Mouse (Mus musculus): ENCODE results near the gene Ddx49. TPM values are rescaled to one million over a fixed set of nuclear protein-coding genes. Genes with fewer than 3 reads are reported as not detected.

The Ddx49 gene
- polyA plus RNA-seq, 1 experiment from 2014 or later = 32.6 TPM

- 3% methylated on average over 66 of the region's 66 CpGs for WGBS
- Histone ChIP-seq H3K4me3 (peak within 1 kb of the TSS; percentile 63), H3K4me1 (peaks cover 30% of the 10 kb centered on the region), H3K9ac (peak within 1 kb of the TSS; percentile 79), H3K27me3 (replicated peaks) (peaks cover 24% of the 10 kb centered on the region), H3K9me3 (no peaks in the 10 kb centered on the region), H3K27ac (replicated peaks) (no peak within 1 kb of the TSS), H3K36me3 (peaks cover 29% of the 10 kb centered on the region), H3K4me2 (peak within 1 kb of the TSS; percentile 90)
- peak; percentile 19; the same call in 1 of the 2 replicates for ATAC-seq (ENCODE audit: extremely low read depth, insufficient number of reproducible peaks, low FRiP score, low TSS enrichment)
These were observed 13.6 kb upstream of the Ddx49 start, which contains the start of gene Cers1 for GRCm38 (mm10) chr8:70315624-70316510. Gene Cers1 (plus strand): TSS chr8:70315775.

- no peaks in the 10 kb centered on the region for H3K9me3 ChIP-seq
- no peak overlapping the region for H3K4me3 ChIP-seq
- H3K9ac ChIP-seq = no peak overlapping the region
- ATAC-seq (ENCODE audit: extremely low read depth, insufficient number of reproducible peaks, low FRiP score, low TSS enrichment) = no peak
- peaks cover 51% of the 10 kb centered on the region for H3K36me3 ChIP-seq
- peaks cover 21% of the 10 kb centered on the region for H3K27me3 ChIP-seq (replicated peaks)
- H3K4me2 ChIP-seq = no peak overlapping the region
- 56% methylated on average over 2 of the region's 2 CpGs for WGBS
- peaks cover 30% of the 10 kb centered on the region for H3K4me1 ChIP-seq
- H3K27ac ChIP-seq (replicated peaks) = no peak overlapping the region
These were observed 11.1 kb upstream of the Ddx49 start for GRCm38 (mm10) chr8:70313399-70313798.

- Histone ChIP-seq H3K27ac (replicated peaks) (no peak overlapping the region), H3K9me3 (no peaks in the 10 kb centered on the region), H3K4me3 (no peak overlapping the region), H3K9ac (no peak overlapping the region), H3K27me3 (replicated peaks) (no peaks in the 10 kb centered on the region), H3K36me3 (peaks cover 91% of the 10 kb centered on the region), H3K4me2 (no peak overlapping the region), H3K4me1 (peaks cover 2% of the 10 kb centered on the region)
- ATAC-seq (ENCODE audit: extremely low read depth, insufficient number of reproducible peaks, low FRiP score, low TSS enrichment) = no peak
- 44% methylated on average over 2 of the region's 2 CpGs for WGBS
These were observed 7.0 kb upstream of the Ddx49 start for GRCm38 (mm10) chr8:70309311-70309710.

GRCm38 (mm10) chr8:70302901-70303300 lies 612 bp upstream of the Ddx49 start:
- 3% methylated on average over 16 of the region's 16 CpGs for WGBS
- H3K27ac ChIP-seq (replicated peaks) = peak overlapping the region; percentile 68
- peaks cover 61% of the 10 kb centered on the region for H3K36me3 ChIP-seq
- no peak for ATAC-seq (ENCODE audit: extremely low read depth, insufficient number of reproducible peaks, low FRiP score, low TSS enrichment)
- H3K4me1 ChIP-seq = peaks cover 26% of the 10 kb centered on the region
- peak overlapping the region; percentile 82 for H3K4me2 ChIP-seq
- no peaks in the 10 kb centered on the region for H3K9me3 ChIP-seq
- H3K4me3 ChIP-seq = peak overlapping the region; percentile 90
- H3K9ac ChIP-seq = peak overlapping the region; percentile 93
- H3K27me3 ChIP-seq (replicated peaks) = no peaks in the 10 kb centered on the region

- no peak for ATAC-seq (ENCODE audit: extremely low read depth, insufficient number of reproducible peaks, low FRiP score, low TSS enrichment)
- Histone ChIP-seq H3K4me2 (peak overlapping the region; percentile 82; the same call in 1 of the 2 replicates), H3K9ac (no peak overlapping the region), H3K36me3 (peaks cover 62% of the 10 kb centered on the region), H3K27me3 (replicated peaks) (no peaks in the 10 kb centered on the region), H3K27ac (replicated peaks) (no peak overlapping the region), H3K4me1 (peaks cover 26% of the 10 kb centered on the region), H3K4me3 (0 out of 2 replicates have a peak overlapping the region, but pooled peaks have one; percentile 90), H3K9me3 (no peaks in the 10 kb centered on the region)
- WGBS = 82% methylated on average over 3 of the region's 3 CpGs
These were observed 1.4 kb downstream of the Ddx49 start for GRCm38 (mm10) chr8:70300881-70301280.

GRCm38 (mm10) chr8:70293988-70294405 lies 8.3 kb downstream of the Ddx49 start:
- Histone ChIP-seq H3K9me3 (no peaks in the 10 kb centered on the region), H3K27ac (replicated peaks) (0 out of 2 replicates have a peak overlapping the region, but pooled peaks have one; percentile 24), H3K27me3 (replicated peaks) (no peaks in the 10 kb centered on the region), H3K4me1 (no peaks in the 10 kb centered on the region; the same call in 1 of the 2 replicates), H3K4me3 (no peak overlapping the region), H3K36me3 (peaks cover 95% of the 10 kb centered on the region), H3K9ac (no peak overlapping the region), H3K4me2 (no peak overlapping the region)
- WGBS = 69% methylated on average over 5 of the region's 5 CpGs
- no peak for ATAC-seq (ENCODE audit: extremely low read depth, insufficient number of reproducible peaks, low FRiP score, low TSS enrichment)

- 87% methylated on average over 8 of the region's 8 CpGs for WGBS
- Histone ChIP-seq H3K4me2 (no peak overlapping the region), H3K36me3 (peaks cover 72% of the 10 kb centered on the region), H3K4me3 (no peak overlapping the region), H3K27ac (replicated peaks) (no peak overlapping the region), H3K9ac (no peak overlapping the region), H3K4me1 (peaks cover 25% of the 10 kb centered on the region), H3K27me3 (replicated peaks) (no peaks in the 10 kb centered on the region), H3K9me3 (0 out of 2 replicates have a peak, but pooled peaks cover 3% of the 10 kb centered on the region)
- no peak for ATAC-seq (ENCODE audit: extremely low read depth, insufficient number of reproducible peaks, low FRiP score, low TSS enrichment)
These were observed 15.6 kb downstream of the Ddx49 start for GRCm38 (mm10) chr8:70286737-70287136.

GRCm38 (mm10) chr8:70285304-70285703 lies 17.0 kb downstream of the Ddx49 start:
- WGBS = 93% methylated on average over 15 of the region's 15 CpGs
- H3K4me3 ChIP-seq = no peak overlapping the region
- H3K9ac ChIP-seq = no peak overlapping the region
- H3K4me2 ChIP-seq = no peak overlapping the region
- ATAC-seq (ENCODE audit: extremely low read depth, insufficient number of reproducible peaks, low FRiP score, low TSS enrichment) = no peak
- H3K27ac ChIP-seq (replicated peaks) = no peak overlapping the region
- H3K36me3 ChIP-seq = peaks cover 58% of the 10 kb centered on the region
- no peaks in the 10 kb centered on the region for H3K27me3 ChIP-seq (replicated peaks)
- H3K4me1 ChIP-seq = peaks cover 38% of the 10 kb centered on the region
- H3K9me3 ChIP-seq = 0 out of 2 replicates have a peak, but pooled peaks cover 3% of the 10 kb centered on the region

- 0 out of 2 replicates have a peak, but pooled peaks cover 3% of the 10 kb centered on the region for H3K9me3 ChIP-seq
- H3K36me3 ChIP-seq = peaks cover 49% of the 10 kb centered on the region
- ATAC-seq (ENCODE audit: extremely low read depth, insufficient number of reproducible peaks, low FRiP score, low TSS enrichment) = no peak
- H3K4me1 ChIP-seq = peaks cover 41% of the 10 kb centered on the region
- peak overlapping the region; percentile 75 for H3K4me2 ChIP-seq
- WGBS = 72% methylated on average over 5 of the region's 5 CpGs
- no peaks in the 10 kb centered on the region for H3K27me3 ChIP-seq (replicated peaks)
- no peak overlapping the region for H3K27ac ChIP-seq (replicated peaks)
- H3K9ac ChIP-seq = 0 out of 2 replicates have a peak overlapping the region, but pooled peaks have one; percentile 24
- H3K4me3 ChIP-seq = peak overlapping the region; percentile 24; the same call in 1 of the 2 replicates
These were observed 17.9 kb downstream of the Ddx49 start for GRCm38 (mm10) chr8:70284421-70284820.

- H3K9ac ChIP-seq = peak overlapping the region; percentile 95
- peak overlapping the region; percentile 75 for H3K4me2 ChIP-seq
- H3K27ac ChIP-seq (replicated peaks) = peak overlapping the region; percentile 79
- 0 out of 2 replicates have a peak, but pooled peaks cover 3% of the 10 kb centered on the region for H3K9me3 ChIP-seq
- H3K27me3 ChIP-seq (replicated peaks) = no peaks in the 10 kb centered on the region
- H3K4me1 ChIP-seq = peaks cover 51% of the 10 kb centered on the region
- peak overlapping the region; percentile 75 for H3K4me3 ChIP-seq
- peaks cover 41% of the 10 kb centered on the region for H3K36me3 ChIP-seq
- ATAC-seq (ENCODE audit: extremely low read depth, insufficient number of reproducible peaks, low FRiP score, low TSS enrichment) = peak; percentile 18; the same call in 1 of the 2 replicates
- 2% methylated on average over 55 of the region's 55 CpGs for WGBS
These were observed 18.9 kb downstream of the Ddx49 start for GRCm38 (mm10) chr8:70283136-70284077.

Measured in heart, embryonic 13.5 days (tissue).